8 mouse cellular contexts compared by ENCODE assay signal in genomic region chr8:125996980-125997379, GRCm38 (mm10). TPM values are rescaled to one million over a fixed set of nuclear protein-coding genes. Genes with fewer than 3 reads are reported as not detected.
DNase-seq lines count a peak whose midpoint lies in the region; ATAC-seq lines count a peak whose summit lies in the region.
"Had no signal": no experiment of that assay in that cellular context is flagged by ENCODE, and none has a peak within 500 bp of the region (broad histone marks: within the 10 kb centered on the region; RNA-seq: fewer than 3 reads in every experiment).

No protein-coding gene starts in this region.

- H3K4me2 ChIP-seq in neural tube, embryonic 13.5 days: peak overlapping the region; percentile 84
- peak overlapping the region; percentile 67 for H3K4me2 ChIP-seq in forebrain, embryonic 16.5 days (ENCODE audit: low read length)

- H3K4me3 ChIP-seq in neural tube, embryonic 13.5 days: peak overlapping the region; percentile 58
- peak overlapping the region; percentile 67; the same call in 1 of the 2 replicates for H3K4me3 ChIP-seq in forebrain, embryonic 16.5 days (replicated peaks; ENCODE audit: low read length)
- H3K4me3 ChIP-seq: megakaryocyte, embryonic 14.5 days had no signal

- no peak overlapping the region for H3K27ac ChIP-seq in neural tube, embryonic 13.5 days (replicated peaks)
- no peak overlapping the region for H3K27ac ChIP-seq in forebrain, embryonic 16.5 days (ENCODE audit: low read length)

- H3K4me1 ChIP-seq in neural tube, embryonic 13.5 days (replicated peaks): peaks cover 26% of the 10 kb centered on the region
- peaks cover 21% of the 10 kb centered on the region for H3K4me1 ChIP-seq in forebrain, embryonic 16.5 days (replicated peaks; ENCODE audit: control insufficient read depth, insufficient read depth, low read length)
- H3K4me1 ChIP-seq: megakaryocyte, embryonic 14.5 days had no signal

- ATAC-seq in neural tube, embryonic 13.5 days (ENCODE audit: low read depth): no peak
- ATAC-seq in forebrain, embryonic 16.5 days: no peak
- no peak for ATAC-seq in megakaryocyte progenitor cell, adult 5-6 weeks (replicated peaks; ENCODE audit: poor library complexity)

- DNase-seq in neural tube, embryonic 10.5 days (ENCODE audit: extremely low spot score, low spot score): no peak
- peak; percentile 11 to 29 for DNase-seq in kidney, postnatal 36 days
- DNase-seq in right cerebral cortex, postnatal 36 days (ENCODE audit: low spot score in 2 of 2): no peak
- no peak for DNase-seq in frontal cortex, postnatal 36 days (ENCODE audit: low spot score in 2 of 2)

- H3K9ac ChIP-seq in neural tube, embryonic 13.5 days: peak overlapping the region; percentile 13; the same call in 1 of the 2 replicates
- no peak overlapping the region for H3K9ac ChIP-seq in forebrain, embryonic 16.5 days (replicated peaks; ENCODE audit: low read depth, low read length)

- no peaks in the 10 kb centered on the region for H3K36me3 ChIP-seq in neural tube, embryonic 13.5 days
- no peaks in the 10 kb centered on the region for H3K36me3 ChIP-seq in forebrain, embryonic 16.5 days (ENCODE audit: control insufficient read depth, insufficient read depth)

- H3K27me3 ChIP-seq in neural tube, embryonic 13.5 days: peaks cover 58% of the 10 kb centered on the region
- peaks cover 17% of the 10 kb centered on the region; the same call in 1 of the 2 replicates for H3K27me3 ChIP-seq in forebrain, embryonic 16.5 days (replicated peaks; ENCODE audit: control insufficient read depth, insufficient read depth, low read length)

- no peaks in the 10 kb centered on the region for H3K9me3 ChIP-seq in neural tube, embryonic 13.5 days
- 0 out of 2 replicates have a peak, but pooled peaks cover 2% of the 10 kb centered on the region for H3K9me3 ChIP-seq in forebrain, embryonic 16.5 days (ENCODE audit: control insufficient read depth, low read length)
- H3K9me3 ChIP-seq: megakaryocyte, embryonic 14.5 days had no signal

- 34% methylated on average over 6 of the region's 6 CpGs for WGBS in neural tube, embryonic 13.5 days
- 32% methylated on average over 6 of the region's 6 CpGs for WGBS in forebrain, embryonic 16.5 days

RNA-seq across cellular contexts. Expression of gene Kcnk1, which starts 2.0 kb away (rescaled TPM):
- 8.2 and 8.5 TPM in 2 replicates for polyA plus RNA-seq in neural tube, embryonic 13.5 days (2015; fragmentation: Nextera tagmentation; extraction: Ambion mirVana)
- 18.7 and 20.5 TPM in 2 replicates for polyA plus RNA-seq in forebrain, embryonic 16.5 days (2015; fragmentation: Nextera tagmentation; extraction: Ambion mirVana)
- total RNA-seq in megakaryocyte progenitor cell, adult 5-6 weeks (2015): not detected in 2 replicates
- not detected in 2 replicates for total RNA-seq in megakaryocyte progenitor cell, adult 5-6 weeks (2017)

Comparison
In these comparisons a context has a peak if more than half of its experiments do, and no peak if none do; other contexts are left out.
1. DNase-seq: peak in kidney, postnatal 36 days (2 of 2); none in neural tube, embryonic 10.5 days (single experiment), right cerebral cortex, postnatal 36 days (0 of 2) and frontal cortex, postnatal 36 days (0 of 2).